Mouse (Mus musculus) cortical plate, adult 2 months (tissue): ENCODE data around the gene Fads2.

Source experiments
- CTCF ChIP-seq: fragments of 200-500 bp; IDR thresholded peaks from 2 replicates; pipeline ENCODE4 v1.5.1; 2011; ENCODE audit warnings: mild to moderate bottlenecking, control low read depth, low read length; ENCODE audit not compliant: insufficient read depth; ENCODE audit errors: extremely low read depth
- POLR2A ChIP-seq: fragments of 200-500 bp; IDR thresholded peaks from 2 replicates; pipeline ENCODE4 v1.6.1; 2011; ENCODE audit warnings: mild to moderate bottlenecking, low read length, control low read depth; ENCODE audit not compliant: insufficient read depth; ENCODE audit errors: extremely low read depth

DNA sequence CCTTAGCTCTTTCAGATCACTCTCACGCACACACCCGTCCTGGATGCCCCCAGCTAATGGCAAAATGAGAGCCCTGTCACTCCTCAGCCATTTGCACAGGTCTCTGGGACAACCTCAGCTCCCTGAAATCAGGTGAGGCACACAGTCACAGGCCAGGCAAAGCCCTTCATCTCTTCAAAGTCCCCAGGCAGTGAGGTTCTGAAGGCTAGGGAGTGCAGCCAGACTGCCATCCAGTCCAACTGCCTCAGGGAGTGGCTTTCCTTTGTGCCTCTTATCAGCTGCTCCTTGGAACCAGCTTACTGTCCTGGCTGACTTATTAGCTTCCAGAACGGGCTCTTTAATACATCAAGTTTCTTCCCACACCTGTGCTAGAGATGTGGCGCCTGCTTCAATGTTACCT lies 6.9 kb downstream of the Fads2 start:
- TF ChIP-seq CTCF (no peak), POLR2A (no peak)
